In the genomic region with DNA sequence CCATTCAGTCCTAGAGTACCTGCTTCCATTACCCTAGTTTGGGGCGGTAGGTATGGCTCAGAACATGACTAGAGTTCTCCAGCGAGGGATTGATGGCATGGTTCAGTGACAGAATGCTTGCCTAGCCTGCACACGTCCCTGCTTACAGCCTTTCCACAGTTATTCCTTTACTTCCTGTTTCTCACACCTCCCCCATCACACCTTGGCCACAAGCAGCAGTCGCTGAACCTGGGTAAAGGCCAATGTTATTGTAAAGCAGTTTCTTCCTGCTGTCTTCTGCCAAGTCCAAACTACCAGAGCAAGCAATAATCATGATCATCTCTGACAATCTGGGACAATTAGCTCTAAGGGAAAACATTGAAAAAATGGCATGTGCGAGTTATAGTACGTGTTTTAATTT, we compare ENCODE assay signal across 18 mouse cellular contexts. TPM values are rescaled to one million over a fixed set of nuclear protein-coding genes. Genes with fewer than 3 reads are reported as not detected.
DNase-seq lines count a peak whose midpoint lies in the region; ATAC-seq lines count a peak whose summit lies in the region.
"Had no signal": no experiment of that assay in that cellular context is flagged by ENCODE, and none has a peak within 500 bp of the region (broad histone marks: within the 10 kb centered on the region; RNA-seq: fewer than 3 reads in every experiment).

No protein-coding gene starts in this region.

- no peak overlapping the region for H3K4me2 ChIP-seq in intestine, embryonic 16.5 days (ENCODE audit: low read depth, low read length)
- H3K4me2 ChIP-seq: heart, embryonic 13.5 days; limb, embryonic 13.5 days; liver, embryonic 15.5 days; midbrain, embryonic 11.5 days; stomach, embryonic 15.5 days had no signal

- ATAC-seq in intestine, embryonic 16.5 days: peak; percentile 81

- peak; percentile 48 to 50 for DNase-seq in cerebellum, postnatal 10 days
- no peak for DNase-seq in cerebellum, postnatal 4 days (ENCODE audit: low spot score in 2 of 2)
- peak; percentile 10 for DNase-seq in kidney, postnatal 10 days
- DNase-seq in kidney, adult 18-20 months: no peak
- DNase-seq in brain, adult 2 months (ENCODE audit: low read depth, low spot score): peak; percentile 17
- DNase-seq in gastrocnemius, postnatal 4 days (ENCODE audit: low spot score in 2 of 2): no peak
- no peak for DNase-seq in spleen, postnatal 36 days (ENCODE audit: low spot score in 2 of 2)
- DNase-seq: gastrocnemius, postnatal 36 days; lung, postnatal 4 days; right cerebral cortex, adult 18-20 months; thymus, postnatal 36 days had no signal

- no peak overlapping the region for H3K4me3 ChIP-seq in intestine, embryonic 16.5 days (ENCODE audit: low read length)
- H3K4me3 ChIP-seq: heart, embryonic 13.5 days; limb, embryonic 13.5 days; liver, embryonic 15.5 days; myocyte; stomach, embryonic 15.5 days had no signal

- H3K9ac ChIP-seq in intestine, embryonic 16.5 days (ENCODE audit: low read depth, low read length): no peak overlapping the region
- H3K9ac ChIP-seq: heart, embryonic 13.5 days; limb, embryonic 13.5 days; liver, embryonic 15.5 days; stomach, embryonic 15.5 days had no signal

- H3K27me3 ChIP-seq in intestine, embryonic 16.5 days (replicated peaks; ENCODE audit: control insufficient read depth, insufficient read depth, low read length): no peaks in the 10 kb centered on the region
- H3K27me3 ChIP-seq: liver, embryonic 15.5 days; stomach, embryonic 15.5 days had no signal

- H3K9me3 ChIP-seq in intestine, embryonic 16.5 days (ENCODE audit: control insufficient read depth, low read length): no peaks in the 10 kb centered on the region
- H3K9me3 ChIP-seq: heart, embryonic 13.5 days; limb, embryonic 13.5 days; liver, embryonic 15.5 days; stomach, embryonic 15.5 days had no signal

- H3K27ac ChIP-seq in intestine, embryonic 16.5 days (ENCODE audit: low read length): no peak overlapping the region
- H3K27ac ChIP-seq: heart, embryonic 13.5 days; limb, embryonic 13.5 days; liver, embryonic 15.5 days; stomach, embryonic 15.5 days had no signal

- 62% methylated on average over 6 of the region's 6 CpGs for WGBS in intestine, embryonic 16.5 days

- H3K36me3 ChIP-seq in intestine, embryonic 16.5 days (ENCODE audit: control insufficient read depth, insufficient read depth, low read length): no peaks in the 10 kb centered on the region
- H3K36me3 ChIP-seq: heart, embryonic 13.5 days; limb, embryonic 13.5 days; liver, embryonic 15.5 days; stomach, embryonic 15.5 days had no signal

- no peaks in the 10 kb centered on the region for H3K4me1 ChIP-seq in intestine, embryonic 16.5 days (ENCODE audit: control insufficient read depth, insufficient read depth, low read length)
- H3K4me1 ChIP-seq: liver, embryonic 15.5 days; stomach, embryonic 15.5 days had no signal

RNA-seq across cellular contexts. Expression of gene Auts2, which starts 51.7 kb away (rescaled TPM):
- 12.4 and 14.7 TPM in 2 replicates for polyA plus RNA-seq in intestine, embryonic 16.5 days (2015; fragmentation: Nextera tagmentation; extraction: Ambion mirVana)
- 10 to 100 TPM; 43.4 to 57.3 TPM for total RNA-seq in gastrocnemius, postnatal 4 days (2021)

Comparison
In these comparisons a context has a peak if more than half of its experiments do, and no peak if none do; other contexts are left out.
1. DNase-seq: peak in cerebellum, postnatal 10 days (2 of 2), kidney, postnatal 10 days (single experiment) and brain, adult 2 months (single experiment); none in cerebellum, postnatal 4 days (0 of 2), kidney, adult 18-20 months (single experiment), gastrocnemius, postnatal 4 days (0 of 2) and spleen, postnatal 36 days (0 of 2).